ENCODE assay signal across 21 mouse cellular contexts in the genomic region with DNA sequence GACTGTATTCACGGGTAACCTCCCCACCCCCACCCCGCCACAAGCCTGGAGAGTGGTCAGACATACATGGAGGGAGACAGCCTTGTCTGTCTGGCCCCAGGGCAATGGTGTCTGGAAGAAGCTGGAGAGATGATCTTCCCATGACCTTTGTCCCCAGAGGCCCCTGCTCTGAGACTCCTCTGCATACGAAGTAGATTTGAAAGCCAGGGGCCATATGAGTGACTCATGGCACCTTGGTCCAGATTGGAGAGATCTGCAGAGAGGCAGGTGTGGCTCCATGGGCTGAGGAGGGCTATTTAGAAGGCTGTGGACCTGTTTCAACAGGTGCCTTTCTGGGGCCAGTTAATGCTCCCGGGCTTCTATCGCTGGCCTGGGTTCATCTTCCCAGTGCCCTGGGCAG.
DNase-seq lines count a peak whose midpoint lies in the region; ATAC-seq lines count a peak whose summit lies in the region.
"Had no signal": no experiment of that assay in that cellular context is flagged by ENCODE, and none has a peak within 500 bp of the region (broad histone marks: within the 10 kb centered on the region; RNA-seq: fewer than 3 reads in every experiment).

No protein-coding gene starts in this region.

- H3K27me3 ChIP-seq in midbrain, embryonic 10.5 days (ENCODE audit: low read depth, poor library complexity, severe bottlenecking), result no peaks in the 10 kb centered on the region; the same call in 1 of the 2 replicates
- 0 out of 2 replicates have a peak, but pooled peaks cover 3% of the 10 kb centered on the region for H3K27me3 ChIP-seq in midbrain, embryonic 15.5 days (replicated peaks)
- no peaks in the 10 kb centered on the region for H3K27me3 ChIP-seq in intestine, embryonic 16.5 days (replicated peaks; ENCODE audit: control insufficient read depth, insufficient read depth, low read length)
- H3K27me3 ChIP-seq: forebrain, embryonic 12.5 days had no signal

- no peak overlapping the region for H3K4me3 ChIP-seq in midbrain, embryonic 10.5 days
- no peak overlapping the region for H3K4me3 ChIP-seq in midbrain, embryonic 15.5 days
- H3K4me3 ChIP-seq in intestine, embryonic 16.5 days (ENCODE audit: low read length), result no peak overlapping the region
- H3K4me3 ChIP-seq: embryonic facial prominence, embryonic 13.5 days; embryonic facial prominence, embryonic 15.5 days; erythroblast, embryonic 14.5 days; forebrain, embryonic 10.5 days; forebrain, embryonic 12.5 days had no signal

- H3K9ac ChIP-seq in midbrain, embryonic 15.5 days, result no peak overlapping the region
- no peak overlapping the region for H3K9ac ChIP-seq in intestine, embryonic 16.5 days (ENCODE audit: low read depth, low read length)
- H3K9ac ChIP-seq: embryonic facial prominence, embryonic 13.5 days; embryonic facial prominence, embryonic 15.5 days; forebrain, embryonic 12.5 days had no signal

- WGBS in midbrain, embryonic 10.5 days, result 67% methylated on average over 5 of the region's 5 CpGs
- WGBS in midbrain, embryonic 15.5 days, result 72% methylated on average over 5 of the region's 5 CpGs
- 57% methylated on average over 5 of the region's 5 CpGs for WGBS in intestine, embryonic 16.5 days

- no peak overlapping the region for H3K4me2 ChIP-seq in midbrain, embryonic 15.5 days
- no peak overlapping the region for H3K4me2 ChIP-seq in intestine, embryonic 16.5 days (ENCODE audit: low read depth, low read length)
- H3K4me2 ChIP-seq: embryonic facial prominence, embryonic 13.5 days; embryonic facial prominence, embryonic 15.5 days; forebrain, embryonic 12.5 days had no signal

- H3K36me3 ChIP-seq in midbrain, embryonic 10.5 days, result no peaks in the 10 kb centered on the region
- H3K36me3 ChIP-seq in midbrain, embryonic 15.5 days (replicated peaks), result no peaks in the 10 kb centered on the region
- H3K36me3 ChIP-seq in intestine, embryonic 16.5 days (ENCODE audit: control insufficient read depth, insufficient read depth, low read length), result no peaks in the 10 kb centered on the region
- H3K36me3 ChIP-seq: embryonic facial prominence, embryonic 13.5 days; embryonic facial prominence, embryonic 15.5 days; forebrain, embryonic 10.5 days; forebrain, embryonic 12.5 days had no signal

- peak overlapping the region; percentile 13; the same call in 1 of the 2 replicates for H3K27ac ChIP-seq in midbrain, embryonic 10.5 days (replicated peaks)
- H3K27ac ChIP-seq in midbrain, embryonic 15.5 days, result no peak overlapping the region
- no peak overlapping the region for H3K27ac ChIP-seq in intestine, embryonic 16.5 days (ENCODE audit: low read length)
- H3K27ac ChIP-seq: embryonic facial prominence, embryonic 13.5 days; embryonic facial prominence, embryonic 15.5 days; forebrain, embryonic 10.5 days; forebrain, embryonic 12.5 days had no signal

- H3K9me3 ChIP-seq in midbrain, embryonic 10.5 days (replicated peaks), result peaks cover 11% of the 10 kb centered on the region
- H3K9me3 ChIP-seq in midbrain, embryonic 15.5 days, result no peaks in the 10 kb centered on the region
- H3K9me3 ChIP-seq in intestine, embryonic 16.5 days (ENCODE audit: control insufficient read depth, low read length), result peaks cover 5% of the 10 kb centered on the region; the same call in 1 of the 2 replicates
- H3K9me3 ChIP-seq: embryonic facial prominence, embryonic 15.5 days had no signal

- ATAC-seq in midbrain, embryonic 15.5 days (replicated peaks), result no peak
- ATAC-seq in intestine, embryonic 16.5 days, result peak; percentile 85
- ATAC-seq: forebrain, embryonic 14.5 days; forebrain, embryonic 16.5 days had no signal

- H3K4me1 ChIP-seq in midbrain, embryonic 10.5 days, result peaks cover 24% of the 10 kb centered on the region
- H3K4me1 ChIP-seq in midbrain, embryonic 15.5 days, result no peaks in the 10 kb centered on the region
- H3K4me1 ChIP-seq in intestine, embryonic 16.5 days (ENCODE audit: control insufficient read depth, insufficient read depth, low read length), result peaks cover 4% of the 10 kb centered on the region; the same call in 1 of the 2 replicates
- H3K4me1 ChIP-seq: embryonic facial prominence, embryonic 15.5 days; forebrain, embryonic 12.5 days had no signal

- DNase-seq in midbrain, embryonic 10.5 days (ENCODE audit: low spot score), result no peak
- DNase-seq in right cerebral cortex, adult 18-20 months, result no peak
- no peak for DNase-seq in kidney, adult 11 months
- DNase-seq: adrenal gland, adult 2 months; adrenal gland, postnatal 10 days; adrenal gland, postnatal 25 days; cerebellum, adult 11 months; cerebellum, adult 18-20 months; cerebellum, adult 8-10 months; cerebellum, adult 9-11 months; cerebellum, postnatal 14 days; cerebellum, postnatal 36 days had no signal
